Mouse (Mus musculus): Measurements from ENCODE around the gene Letm1. TPM values are rescaled to one million over a fixed set of nuclear protein-coding genes. Genes with fewer than 3 reads are reported as not detected.

Gene Letm1
- polyA plus RNA-seq, 1 experiment from 2014 or later, result 69.5 TPM

DNA sequence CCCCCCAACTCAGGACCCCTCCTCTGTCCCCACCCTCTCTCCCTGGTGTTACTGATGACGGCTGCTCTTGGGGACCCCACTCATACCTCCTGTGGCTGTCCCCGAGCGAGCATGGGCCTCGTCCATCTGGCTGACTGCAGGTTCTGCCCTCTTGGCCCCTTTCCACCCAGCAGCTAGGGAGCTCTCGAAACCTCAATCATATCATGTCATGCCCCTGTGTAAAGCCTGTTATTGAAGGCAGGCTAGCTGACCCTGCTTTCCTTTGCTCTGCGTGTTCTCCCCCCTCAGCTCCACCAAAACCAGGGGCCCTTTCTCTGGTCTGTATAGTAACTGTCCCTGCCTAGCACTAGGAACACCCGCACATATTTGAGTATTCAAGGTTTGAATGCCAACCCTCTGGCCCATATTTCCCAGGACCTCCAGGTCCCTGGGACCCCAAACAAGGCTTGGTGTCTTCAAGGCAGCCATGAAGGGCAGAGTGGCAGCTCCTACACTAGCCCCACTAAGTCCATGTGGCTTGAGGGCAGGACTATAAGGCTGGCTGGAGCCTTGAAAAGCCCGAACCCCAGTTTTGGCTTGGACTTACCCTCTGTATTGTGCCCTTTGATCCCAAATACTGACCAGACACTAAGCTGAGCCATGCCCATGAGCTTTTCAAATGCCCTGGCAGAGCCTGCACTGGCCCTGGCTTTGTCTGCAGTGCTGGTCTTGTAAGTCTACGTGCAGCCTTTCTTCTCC, 76.8 kb downstream of the Letm1 start:
- WGBS, result 17% methylated on average over 9 of the region's 9 CpGs
- Histone ChIP-seq H3K36me3 (ENCODE audit: control insufficient read depth, insufficient read depth, low read length) (no peaks in the 10 kb centered on the region), H3K4me3 (ENCODE audit: low read depth, low read length) (no peak overlapping the region), H3K4me2 (ENCODE audit: low read depth, low read length) (no peak overlapping the region), H3K9ac (replicated peaks; ENCODE audit: low read depth, low read length) (no peak overlapping the region), H3K27ac (ENCODE audit: low read depth, low read length) (peak overlapping the region; percentile 73), H3K9me3 (ENCODE audit: control insufficient read depth, low read length) (no peaks in the 10 kb centered on the region), H3K4me1 (ENCODE audit: control insufficient read depth, insufficient read depth, low read length) (0 out of 2 replicates have a peak, but pooled peaks cover 6% of the 10 kb centered on the region), H3K27me3 (ENCODE audit: control insufficient read depth, insufficient read depth, low read length) (no peaks in the 10 kb centered on the region)
- peak; percentile 38; the same call in 1 of the 2 replicates for ATAC-seq (ENCODE audit: low read depth)

DNA sequence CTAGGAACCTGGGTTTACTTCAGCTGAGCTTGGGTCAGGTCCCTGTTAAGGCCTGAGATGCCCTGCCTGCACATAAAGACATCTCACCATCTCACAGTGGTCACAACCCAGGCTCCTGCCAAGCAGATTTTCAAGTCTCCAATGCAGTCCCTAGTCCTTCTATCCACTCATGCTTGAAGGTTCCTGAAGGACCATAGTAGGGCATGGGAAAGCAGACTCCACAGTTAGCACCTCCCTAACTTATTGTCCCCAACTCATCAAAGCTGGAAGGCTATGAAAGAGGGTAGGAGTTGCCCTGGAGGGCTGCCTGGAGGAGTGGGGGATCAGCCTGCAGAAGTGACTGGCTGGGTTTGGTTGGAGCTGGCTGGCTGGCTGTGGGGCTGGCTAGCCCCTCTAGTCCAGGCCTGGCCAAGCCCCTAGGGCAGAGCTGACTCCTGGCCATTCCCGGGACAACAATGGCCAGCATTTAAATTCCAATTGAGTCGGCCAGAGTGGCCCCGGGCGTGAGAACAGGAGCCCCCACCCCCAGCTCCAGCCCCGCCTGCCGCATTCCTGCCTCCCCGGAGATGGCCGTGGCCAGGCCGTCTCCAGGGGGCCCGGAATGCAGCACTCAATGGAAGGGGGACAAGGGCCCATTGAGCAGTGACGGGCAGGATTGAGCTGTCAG, 77.5 kb downstream of the Letm1 start:
- no peak overlapping the region for H3K4me3 ChIP-seq (ENCODE audit: low read depth, low read length)
- peak; percentile 85 for ATAC-seq (ENCODE audit: low read depth)
- 3% methylated on average over 11 of the region's 11 CpGs for WGBS
- peak overlapping the region; percentile 73 for H3K27ac ChIP-seq (ENCODE audit: low read depth, low read length)
- no peaks in the 10 kb centered on the region for H3K36me3 ChIP-seq (ENCODE audit: control insufficient read depth, insufficient read depth, low read length)
- no peaks in the 10 kb centered on the region for H3K27me3 ChIP-seq (ENCODE audit: control insufficient read depth, insufficient read depth, low read length)
- 0 out of 2 replicates have a peak, but pooled peaks cover 6% of the 10 kb centered on the region for H3K4me1 ChIP-seq (ENCODE audit: control insufficient read depth, insufficient read depth, low read length)
- H3K9ac ChIP-seq (replicated peaks; ENCODE audit: low read depth, low read length), result no peak overlapping the region
- H3K9me3 ChIP-seq (ENCODE audit: control insufficient read depth, low read length), result no peaks in the 10 kb centered on the region
- no peak overlapping the region for H3K4me2 ChIP-seq (ENCODE audit: low read depth, low read length)

DNA sequence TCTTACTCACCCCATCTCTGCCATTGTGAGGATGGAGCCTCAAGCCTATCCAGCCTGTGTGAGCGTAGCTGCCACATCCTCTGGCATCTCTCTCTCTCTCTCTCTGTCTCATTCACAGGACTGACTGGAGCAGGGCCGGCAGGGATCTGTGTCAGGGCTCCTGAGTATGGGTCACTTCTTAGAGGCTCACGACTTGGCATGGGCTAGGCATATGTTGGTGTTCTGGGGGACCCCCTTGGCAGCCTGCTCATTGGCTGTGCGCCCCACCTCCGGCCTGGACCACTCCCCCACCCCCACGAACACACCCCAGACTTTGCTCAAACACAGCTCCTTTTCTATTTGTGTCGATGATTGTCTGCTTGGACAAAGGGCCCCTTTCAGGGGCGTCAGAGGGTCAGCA, 78.6 kb downstream of the Letm1 start:
- 12% methylated on average over 8 of the region's 8 CpGs for WGBS
- Histone ChIP-seq H3K27ac (ENCODE audit: low read depth, low read length) (peak overlapping the region; percentile 62), H3K9ac (replicated peaks; ENCODE audit: low read depth, low read length) (no peak overlapping the region), H3K9me3 (ENCODE audit: control insufficient read depth, low read length) (no peaks in the 10 kb centered on the region), H3K27me3 (ENCODE audit: control insufficient read depth, insufficient read depth, low read length) (no peaks in the 10 kb centered on the region), H3K4me2 (ENCODE audit: low read depth, low read length) (no peak overlapping the region), H3K36me3 (ENCODE audit: control insufficient read depth, insufficient read depth, low read length) (no peaks in the 10 kb centered on the region), H3K4me3 (ENCODE audit: low read depth, low read length) (no peak overlapping the region), H3K4me1 (ENCODE audit: control insufficient read depth, insufficient read depth, low read length) (0 out of 2 replicates have a peak, but pooled peaks cover 6% of the 10 kb centered on the region)
- peak; percentile 60; the same call in 1 of the 2 replicates for ATAC-seq (ENCODE audit: low read depth)

DNA sequence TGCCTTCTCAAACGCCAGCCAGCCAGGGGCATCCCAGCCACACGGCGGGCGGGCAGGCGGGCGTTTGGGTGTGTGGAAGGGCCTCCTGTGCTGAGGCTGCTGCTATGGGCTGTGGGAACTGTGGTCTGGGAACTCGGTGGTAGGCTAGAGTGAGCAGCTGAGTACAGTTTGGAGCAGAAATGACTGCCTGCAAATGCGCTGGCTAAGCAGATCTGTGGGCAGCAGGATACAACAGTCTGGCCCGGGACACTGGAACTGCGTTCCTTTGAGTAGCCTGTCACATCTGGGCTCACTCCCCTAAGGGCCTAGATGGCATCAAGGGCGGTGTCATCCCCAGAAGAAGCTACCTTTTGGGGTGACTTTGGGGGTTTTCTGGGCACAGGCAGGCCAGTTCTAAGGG, 80.8 kb downstream of the Letm1 start:
- Histone ChIP-seq H3K36me3 (ENCODE audit: control insufficient read depth, insufficient read depth, low read length) (no peaks in the 10 kb centered on the region), H3K27me3 (ENCODE audit: control insufficient read depth, insufficient read depth, low read length) (peaks cover 4% of the 10 kb centered on the region; the same call in 1 of the 2 replicates), H3K4me3 (ENCODE audit: low read depth, low read length) (no peak overlapping the region), H3K9me3 (ENCODE audit: control insufficient read depth, low read length) (no peaks in the 10 kb centered on the region), H3K27ac (ENCODE audit: low read depth, low read length) (no peak overlapping the region), H3K9ac (replicated peaks; ENCODE audit: low read depth, low read length) (no peak overlapping the region), H3K4me1 (ENCODE audit: control insufficient read depth, insufficient read depth, low read length) (peaks cover 6% of the 10 kb centered on the region; the same call in 1 of the 2 replicates), H3K4me2 (ENCODE audit: low read depth, low read length) (no peak overlapping the region)
- 84% methylated on average over 11 of the region's 11 CpGs for WGBS
- ATAC-seq (ENCODE audit: low read depth), result no peak

DNA sequence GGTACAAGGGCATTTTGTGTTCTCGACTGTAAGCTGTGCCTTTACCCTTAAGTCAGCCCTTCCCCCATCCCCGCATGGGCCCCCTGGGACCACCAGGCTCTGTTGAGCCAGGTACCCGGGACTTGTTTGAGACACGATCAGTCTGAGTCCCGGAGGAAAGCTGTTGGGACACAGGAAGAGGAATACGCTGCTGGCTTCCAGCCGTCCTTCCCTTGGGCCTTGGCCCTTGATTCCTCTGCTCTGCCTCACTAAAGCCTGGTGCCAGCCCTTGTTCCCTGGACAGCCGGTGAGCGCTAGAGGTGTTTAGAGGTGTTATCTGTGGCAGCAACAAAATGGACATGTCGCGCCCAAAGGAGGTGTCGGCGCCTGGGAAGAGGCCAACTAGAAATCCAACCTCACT, 82.6 kb downstream of the Letm1 start:
- H3K27ac ChIP-seq (ENCODE audit: low read depth, low read length), result no peak overlapping the region
- 55% methylated on average over 13 of the region's 13 CpGs for WGBS

DNA sequence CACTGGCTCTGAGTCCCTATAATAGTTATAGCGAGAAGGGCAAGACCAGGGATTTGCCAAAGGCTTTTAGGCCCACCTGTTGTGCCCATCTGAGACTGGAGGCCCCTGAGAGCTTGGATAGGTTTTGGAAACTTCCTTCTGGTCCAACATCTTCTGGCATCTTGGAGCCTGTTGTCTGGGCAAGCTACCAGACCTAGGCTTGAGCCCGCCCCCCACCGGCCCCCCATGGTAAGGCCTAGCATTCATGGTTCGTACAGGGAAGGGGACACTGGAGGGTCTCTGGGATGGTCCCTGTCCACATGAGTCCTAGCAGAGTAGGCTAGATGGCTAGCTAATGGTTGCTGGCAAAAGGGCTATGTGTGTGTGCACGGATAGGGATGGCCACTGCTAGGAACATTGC, 83.9 kb downstream of the Letm1 start:
- Histone ChIP-seq H3K27ac (ENCODE audit: low read depth, low read length) (peak overlapping the region; percentile 22; the same call in 1 of the 2 replicates), H3K9ac (replicated peaks; ENCODE audit: low read depth, low read length) (no peak overlapping the region), H3K4me2 (ENCODE audit: low read depth, low read length) (no peak overlapping the region), H3K4me3 (ENCODE audit: low read depth, low read length) (no peak overlapping the region), H3K36me3 (ENCODE audit: control insufficient read depth, insufficient read depth, low read length) (no peaks in the 10 kb centered on the region), H3K9me3 (ENCODE audit: control insufficient read depth, low read length) (no peaks in the 10 kb centered on the region), H3K4me1 (ENCODE audit: control insufficient read depth, insufficient read depth, low read length) (peaks cover 15% of the 10 kb centered on the region), H3K27me3 (ENCODE audit: control insufficient read depth, insufficient read depth, low read length) (peaks cover 10% of the 10 kb centered on the region)
- WGBS, result 77% methylated on average over 5 of the region's 5 CpGs
- no peak for ATAC-seq (ENCODE audit: low read depth)

More for the DNA sequence above, 82.6 kb downstream of the Letm1 start:
- Histone ChIP-seq H3K36me3 (ENCODE audit: control insufficient read depth, insufficient read depth, low read length) (no peaks in the 10 kb centered on the region), H3K9me3 (ENCODE audit: control insufficient read depth, low read length) (no peaks in the 10 kb centered on the region), H3K4me3 (ENCODE audit: low read depth, low read length) (no peak overlapping the region), H3K27me3 (ENCODE audit: control insufficient read depth, insufficient read depth, low read length) (peaks cover 6% of the 10 kb centered on the region; the same call in 1 of the 2 replicates), H3K4me1 (ENCODE audit: control insufficient read depth, insufficient read depth, low read length) (peaks cover 8% of the 10 kb centered on the region; the same call in 1 of the 2 replicates), H3K4me2 (ENCODE audit: low read depth, low read length) (no peak overlapping the region), H3K9ac (replicated peaks; ENCODE audit: low read depth, low read length) (no peak overlapping the region)
- ATAC-seq (ENCODE audit: low read depth), result no peak

DNA sequence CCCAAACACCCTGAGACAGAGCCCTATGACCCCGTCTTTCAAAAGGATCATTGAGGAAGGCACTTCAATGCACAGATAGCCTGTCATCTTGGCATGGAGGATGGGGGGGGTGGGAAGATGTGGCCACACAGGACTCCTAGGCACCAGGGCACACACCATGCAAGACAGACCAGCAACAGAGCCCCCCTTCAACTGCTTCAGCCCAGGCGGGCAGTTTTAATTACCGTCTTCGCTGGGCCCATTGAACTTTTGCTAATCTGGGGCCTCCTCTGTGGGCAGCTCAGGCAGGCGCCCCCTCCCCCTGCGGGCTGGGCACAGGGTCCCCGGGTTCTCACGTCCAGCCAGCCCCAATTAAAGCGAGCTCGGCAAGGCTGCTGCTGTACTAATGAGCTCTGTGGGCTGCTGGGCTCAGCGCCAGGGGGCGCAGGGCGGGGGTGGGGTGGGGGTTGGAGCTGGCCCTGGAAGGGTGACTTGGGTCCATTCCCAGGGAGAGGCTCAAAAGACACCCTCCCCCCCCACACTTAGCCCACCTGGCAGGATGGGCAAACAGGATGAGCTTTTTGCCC, 84.6 kb downstream of the Letm1 start:
- peaks cover 15% of the 10 kb centered on the region for H3K4me1 ChIP-seq (ENCODE audit: control insufficient read depth, insufficient read depth, low read length)
- no peak overlapping the region for H3K9ac ChIP-seq (replicated peaks; ENCODE audit: low read depth, low read length)
- no peak overlapping the region for H3K4me3 ChIP-seq (ENCODE audit: low read depth, low read length)
- WGBS, result 10% methylated on average over 12 of the region's 13 CpGs
- no peaks in the 10 kb centered on the region for H3K36me3 ChIP-seq (ENCODE audit: control insufficient read depth, insufficient read depth, low read length)
- peak; percentile 54; the same call in 1 of the 2 replicates for ATAC-seq (ENCODE audit: low read depth)
- H3K27me3 ChIP-seq (ENCODE audit: control insufficient read depth, insufficient read depth, low read length), result peaks cover 10% of the 10 kb centered on the region
- no peaks in the 10 kb centered on the region for H3K9me3 ChIP-seq (ENCODE audit: control insufficient read depth, low read length)
- peak overlapping the region; percentile 22; the same call in 1 of the 2 replicates for H3K27ac ChIP-seq (ENCODE audit: low read depth, low read length)
- no peak overlapping the region for H3K4me2 ChIP-seq (ENCODE audit: low read depth, low read length)

DNA sequence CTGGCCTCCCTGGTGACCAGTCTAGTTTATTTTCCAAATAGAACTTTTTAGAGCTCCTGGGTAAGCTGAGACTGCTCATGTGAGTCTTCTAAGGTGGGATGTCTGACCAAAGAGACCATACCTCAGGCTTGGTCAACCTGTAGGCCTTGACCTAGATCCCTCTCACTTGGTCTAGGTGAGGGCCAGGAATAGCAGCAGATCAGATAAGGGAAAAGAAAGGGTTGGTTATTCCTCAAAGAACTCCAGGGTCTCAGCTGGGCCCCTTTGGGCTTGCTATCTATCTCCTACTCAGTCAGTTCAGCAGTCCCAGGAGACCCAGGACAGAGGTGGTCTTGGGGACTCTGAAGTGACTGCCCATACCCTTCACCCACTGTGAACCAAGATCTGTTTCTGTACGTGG, 85.1 kb downstream of the Letm1 start:
- 16% methylated on average over 1 of the region's 1 CpGs for WGBS
- Histone ChIP-seq H3K4me2 (ENCODE audit: low read depth, low read length) (no peak overlapping the region), H3K9me3 (ENCODE audit: control insufficient read depth, low read length) (no peaks in the 10 kb centered on the region), H3K36me3 (ENCODE audit: control insufficient read depth, insufficient read depth, low read length) (no peaks in the 10 kb centered on the region), H3K4me1 (ENCODE audit: control insufficient read depth, insufficient read depth, low read length) (peaks cover 19% of the 10 kb centered on the region), H3K4me3 (ENCODE audit: low read depth, low read length) (no peak overlapping the region), H3K27ac (ENCODE audit: low read depth, low read length) (no peak overlapping the region), H3K27me3 (ENCODE audit: control insufficient read depth, insufficient read depth, low read length) (peaks cover 10% of the 10 kb centered on the region), H3K9ac (replicated peaks; ENCODE audit: low read depth, low read length) (no peak overlapping the region)
- ATAC-seq (ENCODE audit: low read depth), result no peak

DNA sequence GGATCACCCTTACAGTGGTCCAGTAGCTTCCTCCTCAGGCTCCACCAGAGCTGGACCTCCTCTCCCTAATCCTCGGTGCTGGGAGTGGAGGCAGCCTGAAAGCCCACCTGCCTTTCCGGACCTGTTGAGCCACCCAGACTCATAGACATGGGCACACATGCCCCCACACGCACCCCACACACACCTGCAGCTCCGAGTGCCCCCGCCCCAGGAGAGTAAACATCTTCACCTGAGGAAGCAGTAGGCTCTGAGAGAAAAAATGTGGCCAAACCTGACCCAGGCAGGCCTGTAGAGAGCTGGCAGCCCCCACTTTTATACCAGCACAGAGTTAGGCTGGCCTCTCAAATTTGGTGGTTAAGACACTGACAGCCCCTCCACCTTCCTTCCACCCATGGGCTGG, 86.2 kb downstream of the Letm1 start:
- peaks cover 23% of the 10 kb centered on the region for H3K4me1 ChIP-seq (ENCODE audit: control insufficient read depth, insufficient read depth, low read length)

More for the DNA sequence above, 86.2 kb downstream of the Letm1 start:
- no peak overlapping the region for H3K9ac ChIP-seq (replicated peaks; ENCODE audit: low read depth, low read length)
- H3K36me3 ChIP-seq (ENCODE audit: control insufficient read depth, insufficient read depth, low read length), result no peaks in the 10 kb centered on the region
- ATAC-seq (ENCODE audit: low read depth), result no peak
- no peak overlapping the region for H3K4me3 ChIP-seq (ENCODE audit: low read depth, low read length)
- WGBS, result 46% methylated on average over 5 of the region's 5 CpGs
- no peaks in the 10 kb centered on the region for H3K9me3 ChIP-seq (ENCODE audit: control insufficient read depth, low read length)
- no peak overlapping the region for H3K4me2 ChIP-seq (ENCODE audit: low read depth, low read length)
- H3K27me3 ChIP-seq (ENCODE audit: control insufficient read depth, insufficient read depth, low read length), result peaks cover 10% of the 10 kb centered on the region
- H3K27ac ChIP-seq (ENCODE audit: low read depth, low read length), result no peak overlapping the region
